Mouse (Mus musculus) myocyte (in vitro differentiated cells): ENCODE measurements around the gene Zkscan1.
"Not testable (repeated sequence)": the region's sequence is repeated elsewhere in the genome, so short reads cannot be mapped to it uniquely, and the experiment has no call there.

ENCODE experiments used
- CEBPB ChIP-seq: IDR thresholded peaks from 2 replicates; pipeline ENCODE4 v1.6.1; 2011; ENCODE audit warnings: mild to moderate bottlenecking, moderate library complexity; ENCODE audit not compliant: poor library complexity, insufficient read depth, severe bottlenecking
- E2F4 ChIP-seq: IDR thresholded peaks from one replicate; pipeline ENCODE4 v1.6.1; 2011; ENCODE audit warnings: mild to moderate bottlenecking, control low read depth, moderate library complexity; ENCODE audit not compliant: insufficient read depth
- MAX ChIP-seq: IDR thresholded peaks from one replicate; pipeline ENCODE4 v1.6.1; 2011; ENCODE audit warnings: low read depth, mild to moderate bottlenecking, control low read depth
- MYOD1 ChIP-seq, 3 experiments: IDR thresholded peaks; one replicate each; pipeline ENCODE4 v1.6.1; 2011; ENCODE audit warnings: control low read depth in 2 of 3, low read depth in 2 of 3, mild to moderate bottlenecking in 2 of 3, moderate library complexity in 1 of 3; ENCODE audit not compliant: insufficient read length in 2 of 3, control insufficient read depth in 1 of 3
- MYOG ChIP-seq, 3 experiments: IDR thresholded peaks; one replicate each; pipeline ENCODE4 v1.6.1; 2011; ENCODE audit warnings: control low read depth in 2 of 3, low read depth in 2 of 3, mild to moderate bottlenecking in 2 of 3; ENCODE audit not compliant: insufficient read length in 2 of 3, control insufficient read depth in 1 of 3, insufficient read depth in 1 of 3
- POLR2A ChIP-seq: IDR thresholded peaks from one replicate; pipeline ENCODE4 v1.6.1; 2011; ENCODE audit warnings: low read depth, mild to moderate bottlenecking, control low read depth, moderate library complexity; ENCODE audit not compliant: insufficient read length
- POLR2AphosphoS2 ChIP-seq: IDR thresholded peaks from one replicate; pipeline ENCODE4 v1.6.1; 2011; ENCODE audit warnings: low read depth, control low read depth; ENCODE audit not compliant: insufficient read length
- REST ChIP-seq: IDR thresholded peaks from one replicate; pipeline ENCODE4 v1.6.1; 2011; ENCODE audit warnings: mild to moderate bottlenecking, control low read depth, moderate library complexity; ENCODE audit not compliant: insufficient read depth, insufficient read length
- SRF ChIP-seq: IDR thresholded peaks from one replicate; pipeline ENCODE4 v1.6.1; 2011; ENCODE audit warnings: low read depth; ENCODE audit not compliant: control insufficient read depth, insufficient read length
- TCF12 ChIP-seq: IDR thresholded peaks from one replicate; pipeline ENCODE4 v1.6.1; 2011; ENCODE audit warnings: mild to moderate bottlenecking, control low read depth; ENCODE audit not compliant: poor library complexity, insufficient read depth, severe bottlenecking
- USF1 ChIP-seq: IDR thresholded peaks from one replicate; pipeline ENCODE4 v1.6.1; 2011; ENCODE audit warnings: low read depth, mild to moderate bottlenecking, control low read depth, moderate library complexity

DNA sequence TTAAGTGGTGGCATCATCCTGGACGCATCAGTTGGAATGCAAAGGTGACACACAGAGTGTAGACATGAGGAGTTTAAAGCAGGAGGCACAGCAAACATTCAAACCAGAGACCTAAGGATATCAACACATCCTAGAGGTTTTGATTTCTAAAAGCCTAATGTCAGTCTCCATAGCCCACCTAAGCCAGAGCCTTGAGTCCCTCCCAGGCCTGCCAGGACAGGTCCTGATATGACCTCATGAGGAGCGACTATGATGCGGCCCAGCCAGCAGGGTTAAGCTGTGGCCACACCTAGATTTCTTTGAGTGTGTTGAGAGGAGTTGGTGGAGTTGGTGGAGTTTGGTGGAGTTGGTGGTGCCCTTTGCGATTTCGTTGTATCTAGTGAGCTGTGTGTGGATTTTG lies 32.0 kb upstream of the Zkscan1 start, which contains the start of gene Smok3c:
- not testable (repeated sequence) for TF ChIP-seq MAX; MYOG (IDR thresholded peaks at IDR 0.05; ENCODE audit: control insufficient read depth in 1 of 3, insufficient read depth in 1 of 3, insufficient read length in 2 of 3, low read depth in 2 of 3); USF1; POLR2A; TCF12; SRF; REST; POLR2AphosphoS2; E2F4; MYOD1 (IDR thresholded peaks at IDR 0.05; ENCODE audit: control insufficient read depth in 1 of 3, insufficient read length in 2 of 3, low read depth in 2 of 3); CEBPB
